Mouse (Mus musculus): ENCODE data around the gene Zfp974. TPM values are rescaled to one million over a fixed set of nuclear protein-coding genes. Genes with fewer than 3 reads are reported as not detected.
"Not testable (repeated sequence)": the region's sequence is repeated elsewhere in the genome, so short reads cannot be mapped to it uniquely, and the experiment has no call there.

Zfp974 gene
- 7.1 and 8.8 TPM in 2 replicates for polyA plus RNA-seq (2012; rRNA removed)

GRCm38 (mm10) chr7:27928818-27929695 lies at the start of gene Zfp974:
Gene Zfp974 (minus strand): TSS chr7:27929460.
- DNase-seq (ENCODE audit: low read depth): peak; percentile 93
- peak; percentile 8; the same call in 1 of the 2 replicates for TF ChIP-seq POLR2A (IDR thresholded peaks at IDR 0.05; ENCODE audit: borderline replicate concordance, extremely low read depth, insufficient read depth, insufficient read length, poor library complexity, severe bottlenecking)
- TF ChIP-seq CTCF (IDR thresholded peaks at IDR 0.05; ENCODE audit: borderline replicate concordance, extremely low read depth, insufficient read depth, insufficient read length): no peak

DNA sequence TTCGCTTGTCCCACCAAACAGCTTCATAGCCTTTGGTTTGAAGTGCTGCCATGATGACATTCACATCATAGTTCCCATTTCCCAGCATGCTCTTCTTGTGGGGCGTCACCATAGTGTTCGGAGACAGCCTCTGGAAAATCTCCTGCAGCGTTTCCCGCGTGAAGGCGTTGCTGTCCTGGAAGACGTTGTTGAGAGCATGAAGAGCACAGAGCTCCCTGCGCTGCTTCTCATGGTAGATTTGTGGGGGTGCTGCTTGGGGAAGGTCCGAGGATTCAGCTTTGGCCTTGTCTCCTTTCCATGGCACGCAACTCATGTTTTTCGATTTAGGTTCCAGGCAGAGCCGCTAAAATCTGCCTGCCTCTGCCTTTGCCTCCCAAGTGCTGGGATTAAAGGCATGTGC lies 20.2 kb upstream of the Zfp974 start:
- DNase-seq (ENCODE audit: low read depth): not testable (repeated sequence)

- peak; percentile 5 for DNase-seq (ENCODE audit: low read depth)
These were observed 12.6 kb upstream of the Zfp974 start for GRCm38 (mm10) chr7:27941869-27942268.

GRCm38 (mm10) chr7:27933800-27934158 lies 4.5 kb upstream of the Zfp974 start:
- not testable (repeated sequence) for DNase-seq (ENCODE audit: low read depth)

- no peak for TF ChIP-seq CTCF (IDR thresholded peaks at IDR 0.05; ENCODE audit: borderline replicate concordance, extremely low read depth, insufficient read depth, insufficient read length)
- no peak for TF ChIP-seq POLR2A (IDR thresholded peaks at IDR 0.05; ENCODE audit: borderline replicate concordance, extremely low read depth, insufficient read depth, insufficient read length, poor library complexity, severe bottlenecking)
- no peak for DNase-seq (ENCODE audit: low read depth)
These were observed 4.0 kb upstream of the Zfp974 start for GRCm38 (mm10) chr7:27933050-27933799.

GRCm38 (mm10) chr7:27927041-27927440 lies 2.2 kb downstream of the Zfp974 start:
- DNase-seq (ENCODE audit: low read depth): not testable (repeated sequence)

GRCm38 (mm10) chr7:27910952-27911351 lies 18.3 kb downstream of the Zfp974 start:
- not testable (repeated sequence) for DNase-seq (ENCODE audit: low read depth)

DNA sequence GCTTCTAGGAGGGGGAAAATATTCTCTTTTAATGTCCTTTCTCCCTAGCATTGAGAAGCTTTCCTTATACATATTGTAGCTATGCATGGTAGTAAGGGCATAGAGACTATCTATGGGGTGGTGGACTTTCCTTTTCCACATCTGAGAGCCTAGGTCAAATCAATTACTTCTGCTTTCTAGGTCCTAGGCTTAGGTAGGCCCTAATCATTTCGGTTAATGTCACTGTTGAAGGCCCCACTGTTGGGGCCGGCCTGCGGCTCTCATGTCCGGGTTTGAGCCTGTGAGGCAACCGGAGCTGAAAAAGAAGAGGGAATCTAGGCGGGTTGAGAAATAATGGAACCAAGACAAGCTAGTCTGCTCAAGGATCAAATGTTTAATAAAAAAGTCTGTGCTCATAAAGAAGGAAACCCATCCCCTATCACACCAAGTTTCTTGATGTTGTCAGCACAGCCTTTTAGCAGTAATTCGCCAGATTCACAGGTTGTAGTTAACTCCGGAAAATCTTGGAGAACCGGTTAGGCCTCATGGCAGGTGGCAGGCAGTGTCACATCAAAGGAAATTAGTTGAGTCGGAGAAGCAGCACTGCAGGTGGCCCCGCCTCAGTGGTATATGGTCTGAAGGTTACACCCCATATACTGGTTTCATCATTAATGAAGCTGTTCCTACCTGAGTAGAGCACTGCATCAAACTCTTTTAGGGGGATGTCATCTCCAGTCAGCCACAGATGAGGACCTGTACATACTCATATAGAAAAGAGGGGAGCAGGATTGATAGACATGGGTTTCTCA lies 24.0 kb downstream of the Zfp974 start:
- TF ChIP-seq CTCF (IDR thresholded peaks at IDR 0.05; ENCODE audit: borderline replicate concordance, extremely low read depth, insufficient read depth, insufficient read length) (no peak), POLR2A (IDR thresholded peaks at IDR 0.05; ENCODE audit: borderline replicate concordance, extremely low read depth, insufficient read depth, insufficient read length, poor library complexity, severe bottlenecking) (no peak)
- DNase-seq (ENCODE audit: low read depth): no peak

DNA sequence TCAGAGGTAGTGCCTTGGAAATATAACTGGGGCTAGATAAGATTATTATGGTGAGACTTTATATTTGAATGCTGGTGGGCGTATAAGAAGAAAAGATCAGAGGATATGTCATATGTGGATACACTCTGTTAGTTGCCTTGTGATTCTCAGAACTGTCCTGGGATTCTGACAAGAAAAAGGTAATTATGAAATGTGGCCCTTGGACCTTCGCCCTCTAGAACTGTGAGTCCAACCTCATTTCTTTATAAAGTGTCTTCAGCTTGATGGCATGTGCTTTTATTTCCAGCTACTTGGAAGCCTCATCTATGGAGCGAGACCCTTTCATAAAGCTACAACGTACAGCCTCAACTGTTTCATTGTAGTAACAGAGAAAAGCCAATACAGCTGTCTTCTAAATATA lies 28.7 kb downstream of the Zfp974 start:
- no peak for TF ChIP-seq CTCF (IDR thresholded peaks at IDR 0.05; ENCODE audit: borderline replicate concordance, extremely low read depth, insufficient read depth, insufficient read length)
- TF ChIP-seq POLR2A (IDR thresholded peaks at IDR 0.05; ENCODE audit: borderline replicate concordance, extremely low read depth, insufficient read depth, insufficient read length, poor library complexity, severe bottlenecking): no peak
- DNase-seq (ENCODE audit: low read depth): no peak

GRCm38 (mm10) chr7:27881721-27882120 lies 47.5 kb downstream of the Zfp974 start:
- no peak for DNase-seq (ENCODE audit: low read depth)
- TF ChIP-seq CTCF (IDR thresholded peaks at IDR 0.05; ENCODE audit: borderline replicate concordance, extremely low read depth, insufficient read depth, insufficient read length) (no peak), POLR2A (IDR thresholded peaks at IDR 0.05; ENCODE audit: borderline replicate concordance, extremely low read depth, insufficient read depth, insufficient read length, poor library complexity, severe bottlenecking) (no peak)

- not testable (repeated sequence) for DNase-seq (ENCODE audit: low read depth)
These were observed 66.7 kb downstream of the Zfp974 start for GRCm38 (mm10) chr7:27862578-27862977.

- TF ChIP-seq POLR2A (IDR thresholded peaks at IDR 0.05; ENCODE audit: borderline replicate concordance, extremely low read depth, insufficient read depth, insufficient read length, poor library complexity, severe bottlenecking): no peak
- no peak for TF ChIP-seq CTCF (IDR thresholded peaks at IDR 0.05; ENCODE audit: borderline replicate concordance, extremely low read depth, insufficient read depth, insufficient read length)
- DNase-seq (ENCODE audit: low read depth): peak; percentile 82
These were observed 68.6 kb downstream of the Zfp974 start for GRCm38 (mm10) chr7:27860396-27861235.
